Mouse (Mus musculus): ENCODE measurements at regions not wholly inside any gene's neighbourhood (a gene's known extent, or its start where the extent isn't known, plus 50 kb on each side); places are given as distances from the start of the nearest gene placed in this dataset.

DNA sequence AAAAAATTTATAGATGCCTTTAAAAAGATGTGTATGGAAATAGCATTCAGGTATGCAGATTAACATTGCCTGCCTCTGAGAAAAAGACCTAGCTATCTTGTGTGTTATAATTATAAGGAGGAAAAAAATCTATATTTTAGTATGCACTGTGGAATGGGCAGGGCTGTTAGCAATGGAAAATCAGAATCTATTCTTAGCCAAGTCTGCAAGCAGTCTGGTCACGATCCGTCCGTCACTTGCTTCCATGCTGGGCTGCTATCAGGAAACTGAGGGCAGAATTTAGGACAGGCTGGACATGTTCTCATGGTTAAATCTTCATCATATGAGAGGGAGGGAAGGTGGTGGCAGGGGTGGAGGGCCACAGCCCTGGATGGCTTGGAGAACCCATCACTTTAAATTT is 53.5 kb upstream of the Tmem26 start:
- DNase-seq (ENCODE audit: low read depth) = peak; percentile 53
- TF ChIP-seq CTCF (IDR thresholded peaks at IDR 0.05; ENCODE audit: borderline replicate concordance, extremely low read depth, insufficient read depth, insufficient read length) (no peak), POLR2A (IDR thresholded peaks at IDR 0.05; ENCODE audit: borderline replicate concordance, extremely low read depth, insufficient read depth, insufficient read length, poor library complexity, severe bottlenecking) (no peak)

DNA sequence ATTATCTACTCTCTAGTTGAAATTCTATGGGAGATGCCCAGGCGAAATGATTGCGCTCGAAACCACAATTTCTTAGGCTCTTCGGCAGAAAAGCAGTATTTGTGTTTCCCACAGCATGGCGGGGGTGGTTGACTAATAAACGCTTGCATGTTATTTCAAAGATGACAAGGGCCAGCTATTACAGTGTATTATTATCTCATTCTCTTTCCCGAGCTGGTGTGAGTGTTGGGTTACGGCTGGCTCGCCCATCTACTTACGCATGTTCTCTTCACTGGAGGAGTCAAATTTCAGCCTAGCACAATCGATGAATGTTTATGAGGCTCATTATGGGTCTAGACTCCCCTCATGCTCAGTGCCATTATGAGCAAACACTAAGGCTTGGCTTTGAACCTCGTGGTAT is 51.2 kb upstream of the Tmem26 start:
- peak; percentile 35 for DNase-seq (ENCODE audit: low read depth)
- TF ChIP-seq CTCF (IDR thresholded peaks at IDR 0.05; ENCODE audit: borderline replicate concordance, extremely low read depth, insufficient read depth, insufficient read length) (no peak), POLR2A (IDR thresholded peaks at IDR 0.05; ENCODE audit: borderline replicate concordance, extremely low read depth, insufficient read depth, insufficient read length, poor library complexity, severe bottlenecking) (no peak)

- peak; percentile 62 for DNase-seq (ENCODE audit: low read depth)
- TF ChIP-seq POLR2A (IDR thresholded peaks at IDR 0.05; ENCODE audit: borderline replicate concordance, extremely low read depth, insufficient read depth, insufficient read length, poor library complexity, severe bottlenecking) = no peak
- TF ChIP-seq CTCF (IDR thresholded peaks at IDR 0.05; ENCODE audit: borderline replicate concordance, extremely low read depth, insufficient read depth, insufficient read length) = no peak
Observed at GRCm38 (mm10) chr10:68673102-68673872, 50.2 kb upstream of the Tmem26 start.

Measured in brain, embryonic 14.5 days (tissue).